Mouse (Mus musculus): ENCODE results near the gene Ncl. TPM values are rescaled to one million over a fixed set of nuclear protein-coding genes. Genes with fewer than 3 reads are reported as not detected.

Gene Ncl
- polyA plus RNA-seq, 1 experiment from 2014 or later, result 175 TPM

DNA sequence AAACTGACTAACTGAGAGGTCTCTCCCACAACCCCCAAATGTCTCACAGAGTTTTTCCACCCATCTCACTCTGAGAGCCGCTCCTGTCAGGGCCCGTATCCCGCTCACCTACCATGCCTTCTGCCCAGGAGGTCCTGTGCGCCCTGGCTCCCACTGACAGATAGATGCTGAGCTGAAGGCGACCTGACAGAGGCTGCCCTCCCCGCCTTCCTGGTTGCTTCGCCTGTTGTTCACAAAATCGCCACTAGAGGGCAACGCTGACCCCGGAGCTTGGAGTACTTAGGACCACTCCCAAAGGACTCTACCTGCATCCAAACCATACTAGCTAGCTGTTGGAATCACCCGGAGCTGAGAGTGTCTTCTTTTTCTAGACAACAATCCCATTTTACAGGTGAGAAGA lies 30.0 kb upstream of the Ncl start:
- no peak overlapping the region for H3K9ac ChIP-seq (replicated peaks)
- H3K9me3 ChIP-seq (ENCODE audit: low read length), result no peaks in the 10 kb centered on the region
- DNase-seq, result peak; percentile 80
- H3K4me2 ChIP-seq (ENCODE audit: low read depth, low read length), result no peak overlapping the region
- ATAC-seq, result no peak
- H3K36me3 ChIP-seq (replicated peaks; ENCODE audit: insufficient read depth, low read length), result no peaks in the 10 kb centered on the region
- no peaks in the 10 kb centered on the region for H3K27me3 ChIP-seq (ENCODE audit: insufficient read depth, low read length)
- H3K27ac ChIP-seq (ENCODE audit: low read depth), result no peak overlapping the region
- H3K4me1 ChIP-seq (ENCODE audit: insufficient read depth), result no peaks in the 10 kb centered on the region
- no peak overlapping the region for H3K4me3 ChIP-seq (ENCODE audit: low read depth, low read length)
- 1% methylated on average over 11 of the region's 11 CpGs for WGBS (ENCODE audit: insufficient replicate concordance)
- TF ChIP-seq CTCF (IDR thresholded peaks at IDR 0.05; ENCODE audit: low read depth) (peak; percentile 93), EP300 (IDR thresholded peaks at IDR 0.05; ENCODE audit: low read depth) (no peak)

DNA sequence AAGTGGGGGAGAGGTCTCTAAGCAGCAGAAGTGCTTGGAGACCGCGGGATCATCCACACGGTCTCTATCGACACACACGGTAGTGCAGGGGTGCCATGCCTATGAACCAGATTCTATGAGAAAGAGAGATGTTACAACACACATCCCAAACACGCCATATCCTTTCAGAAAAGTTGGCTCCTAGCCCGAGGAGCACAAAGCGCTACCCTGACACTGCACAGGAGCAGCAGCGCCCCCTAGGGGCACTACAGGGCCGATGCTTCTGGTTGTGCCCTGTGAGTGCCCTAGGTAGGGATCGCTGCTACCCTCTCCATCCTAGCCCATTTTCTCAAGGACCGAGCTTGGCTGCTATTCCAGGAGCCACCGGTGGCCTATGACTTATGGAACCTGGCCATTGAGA lies 21.8 kb upstream of the Ncl start:
- no peaks in the 10 kb centered on the region for H3K9me3 ChIP-seq (ENCODE audit: low read length)
- H3K9ac ChIP-seq (replicated peaks), result 0 out of 2 replicates have a peak overlapping the region, but pooled peaks have one; percentile 23

DNA sequence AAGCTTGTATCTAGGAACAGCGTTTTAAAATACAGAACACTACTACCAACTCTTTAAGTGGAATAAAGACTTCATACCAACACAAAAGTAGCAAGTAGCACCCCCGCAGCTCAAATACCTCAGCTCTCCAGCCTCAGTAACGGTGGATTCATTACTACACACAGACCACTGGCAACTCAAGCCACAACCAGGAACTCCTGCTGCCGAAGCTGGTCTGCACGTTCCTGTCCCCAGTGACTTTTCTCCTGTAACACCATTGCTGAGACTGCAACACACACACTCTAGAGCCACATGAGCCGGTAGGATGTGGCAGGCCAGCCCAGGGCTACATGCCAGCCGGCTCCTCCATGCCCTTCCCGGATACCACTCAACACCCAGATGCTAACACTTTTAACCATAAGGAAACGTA lies 20.0 kb upstream of the Ncl start:
- TF ChIP-seq CTCF (IDR thresholded peaks at IDR 0.05; ENCODE audit: low read depth), result no peak
- TF ChIP-seq EP300 (IDR thresholded peaks at IDR 0.05; ENCODE audit: low read depth), result no peak
- no peak overlapping the region for H3K27ac ChIP-seq (ENCODE audit: low read depth)
- no peak overlapping the region for H3K9ac ChIP-seq (replicated peaks)
- peaks cover 5% of the 10 kb centered on the region; the same call in 1 of the 2 replicates for H3K4me1 ChIP-seq (ENCODE audit: insufficient read depth)
- no peaks in the 10 kb centered on the region for H3K36me3 ChIP-seq (replicated peaks; ENCODE audit: insufficient read depth, low read length)
- no peak overlapping the region for H3K4me3 ChIP-seq (ENCODE audit: low read depth, low read length)
- no peak for DNase-seq
- H3K4me2 ChIP-seq (ENCODE audit: low read depth, low read length), result no peak overlapping the region
- ATAC-seq, result no peak
- H3K9me3 ChIP-seq (ENCODE audit: low read length), result no peaks in the 10 kb centered on the region
- H3K27me3 ChIP-seq (ENCODE audit: insufficient read depth, low read length), result no peaks in the 10 kb centered on the region
- WGBS (ENCODE audit: insufficient replicate concordance), result 44% methylated on average over 9 of the region's 9 CpGs

More for the DNA sequence above, 21.8 kb upstream of the Ncl start:
- Histone ChIP-seq H3K27me3 (ENCODE audit: insufficient read depth, low read length) (no peaks in the 10 kb centered on the region), H3K4me3 (ENCODE audit: low read depth, low read length) (peak overlapping the region; percentile 17), H3K27ac (ENCODE audit: low read depth) (no peak overlapping the region), H3K4me1 (ENCODE audit: insufficient read depth) (peaks cover 5% of the 10 kb centered on the region; the same call in 1 of the 2 replicates), H3K4me2 (ENCODE audit: low read depth, low read length) (peak overlapping the region; percentile 67), H3K36me3 (replicated peaks; ENCODE audit: insufficient read depth, low read length) (no peaks in the 10 kb centered on the region)
- peak; percentile 87 for DNase-seq
- peak; percentile 95 for TF ChIP-seq CTCF (IDR thresholded peaks at IDR 0.05; ENCODE audit: low read depth)
- TF ChIP-seq EP300 (IDR thresholded peaks at IDR 0.05; ENCODE audit: low read depth), result no peak
- 21% methylated on average over 13 of the region's 13 CpGs for WGBS (ENCODE audit: insufficient replicate concordance)
- ATAC-seq, result peak; percentile 91

DNA sequence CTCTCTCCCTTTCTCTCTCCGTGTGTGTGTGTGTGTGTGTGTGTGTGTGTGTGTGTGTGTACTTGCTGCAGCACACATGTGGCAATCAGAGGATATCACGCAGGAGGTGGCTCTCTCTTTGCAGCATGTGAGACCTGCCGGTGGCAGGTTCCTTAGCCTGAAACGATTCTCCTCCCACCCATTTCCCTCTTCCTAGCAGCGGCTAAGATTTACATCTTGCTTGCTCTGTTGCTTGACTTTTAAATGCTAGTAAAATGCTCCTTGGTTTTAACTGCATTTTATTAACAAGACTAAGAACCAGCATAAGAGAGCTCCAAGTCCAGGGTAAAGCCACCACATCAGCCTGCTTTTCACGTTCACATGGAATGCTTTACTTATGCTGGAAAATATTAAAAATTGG lies 19.5 kb upstream of the Ncl start:
- no peak for ATAC-seq
- WGBS (ENCODE audit: insufficient replicate concordance), result 27% methylated on average over 6 of the region's 6 CpGs
- Histone ChIP-seq H3K36me3 (replicated peaks; ENCODE audit: insufficient read depth, low read length) (no peaks in the 10 kb centered on the region), H3K27me3 (ENCODE audit: insufficient read depth, low read length) (no peaks in the 10 kb centered on the region), H3K4me1 (ENCODE audit: insufficient read depth) (peaks cover 5% of the 10 kb centered on the region; the same call in 1 of the 2 replicates), H3K9me3 (ENCODE audit: low read length) (no peaks in the 10 kb centered on the region), H3K4me3 (ENCODE audit: low read depth, low read length) (no peak overlapping the region), H3K27ac (ENCODE audit: low read depth) (no peak overlapping the region), H3K9ac (replicated peaks) (no peak overlapping the region), H3K4me2 (ENCODE audit: low read depth, low read length) (no peak overlapping the region)
- no peak for DNase-seq
- TF ChIP-seq CTCF (IDR thresholded peaks at IDR 0.05; ENCODE audit: low read depth) (no peak), EP300 (IDR thresholded peaks at IDR 0.05; ENCODE audit: low read depth) (no peak)

DNA sequence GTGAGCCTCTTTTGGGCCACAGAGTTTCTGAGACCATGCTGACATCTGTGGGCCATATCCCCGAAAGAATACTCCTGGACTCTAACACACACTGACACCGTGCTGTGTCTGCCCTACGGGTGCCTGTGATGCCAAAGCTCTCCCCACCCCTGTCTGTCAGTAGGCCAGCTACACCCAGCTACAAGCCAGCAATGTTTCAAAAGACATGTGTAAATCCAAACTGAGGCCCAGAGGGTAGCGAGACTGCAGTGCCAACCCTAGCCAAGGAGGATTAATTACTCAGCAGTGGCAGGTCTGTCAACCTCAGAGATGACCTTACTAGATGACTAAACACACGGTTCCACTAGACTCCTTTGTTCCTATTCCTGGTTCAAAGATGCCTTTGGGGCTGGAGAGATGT lies 17.2 kb upstream of the Ncl start:
- Histone ChIP-seq H3K9me3 (ENCODE audit: low read length) (no peaks in the 10 kb centered on the region), H3K4me3 (ENCODE audit: low read depth, low read length) (no peak overlapping the region), H3K27me3 (ENCODE audit: insufficient read depth, low read length) (no peaks in the 10 kb centered on the region), H3K4me2 (ENCODE audit: low read depth, low read length) (no peak overlapping the region), H3K27ac (ENCODE audit: low read depth) (no peak overlapping the region), H3K36me3 (replicated peaks; ENCODE audit: insufficient read depth, low read length) (no peaks in the 10 kb centered on the region), H3K4me1 (ENCODE audit: insufficient read depth) (peaks cover 5% of the 10 kb centered on the region; the same call in 1 of the 2 replicates), H3K9ac (replicated peaks) (no peak overlapping the region)
- DNase-seq (no peak), ATAC-seq (no peak)
- no peak for TF ChIP-seq EP300 (IDR thresholded peaks at IDR 0.05; ENCODE audit: low read depth)
- no peak for TF ChIP-seq CTCF (IDR thresholded peaks at IDR 0.05; ENCODE audit: low read depth)
- WGBS (ENCODE audit: insufficient replicate concordance), result 72% methylated on average over 5 of the region's 5 CpGs

DNA sequence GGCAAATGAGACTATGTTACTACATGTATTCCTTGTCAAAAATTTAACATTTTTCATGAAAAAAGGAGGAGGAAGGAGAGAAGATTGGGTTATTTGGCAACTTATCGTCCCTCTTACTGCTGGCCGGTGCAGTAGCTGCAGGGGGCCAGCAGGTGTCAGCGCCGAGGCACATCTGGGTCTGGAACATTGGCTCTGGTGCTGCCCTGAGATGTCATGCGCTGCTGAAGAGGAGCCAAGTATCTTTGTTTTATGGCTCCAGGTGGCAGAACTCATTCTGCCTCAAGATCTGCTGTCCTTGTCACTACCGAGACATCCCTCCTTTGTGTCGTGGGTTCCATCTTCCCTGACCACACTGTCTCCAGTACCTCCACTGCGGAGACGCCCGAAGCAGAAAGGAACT lies 12.8 kb upstream of the Ncl start:
- no peak for TF ChIP-seq EP300 (IDR thresholded peaks at IDR 0.05; ENCODE audit: low read depth)
- peak; percentile 93 for TF ChIP-seq CTCF (IDR thresholded peaks at IDR 0.05; ENCODE audit: low read depth)
- Histone ChIP-seq H3K4me3 (ENCODE audit: low read depth, low read length) (no peak overlapping the region), H3K4me1 (ENCODE audit: insufficient read depth) (no peaks in the 10 kb centered on the region), H3K36me3 (replicated peaks; ENCODE audit: insufficient read depth, low read length) (no peaks in the 10 kb centered on the region), H3K4me2 (ENCODE audit: low read depth, low read length) (no peak overlapping the region), H3K27ac (ENCODE audit: low read depth) (no peak overlapping the region), H3K9ac (replicated peaks) (no peak overlapping the region), H3K27me3 (ENCODE audit: insufficient read depth, low read length) (no peaks in the 10 kb centered on the region), H3K9me3 (ENCODE audit: low read length) (no peaks in the 10 kb centered on the region)
- DNase-seq (peak; percentile 66), ATAC-seq (peak; percentile 68)
- 39% methylated on average over 10 of the region's 10 CpGs for WGBS (ENCODE audit: insufficient replicate concordance)

DNA sequence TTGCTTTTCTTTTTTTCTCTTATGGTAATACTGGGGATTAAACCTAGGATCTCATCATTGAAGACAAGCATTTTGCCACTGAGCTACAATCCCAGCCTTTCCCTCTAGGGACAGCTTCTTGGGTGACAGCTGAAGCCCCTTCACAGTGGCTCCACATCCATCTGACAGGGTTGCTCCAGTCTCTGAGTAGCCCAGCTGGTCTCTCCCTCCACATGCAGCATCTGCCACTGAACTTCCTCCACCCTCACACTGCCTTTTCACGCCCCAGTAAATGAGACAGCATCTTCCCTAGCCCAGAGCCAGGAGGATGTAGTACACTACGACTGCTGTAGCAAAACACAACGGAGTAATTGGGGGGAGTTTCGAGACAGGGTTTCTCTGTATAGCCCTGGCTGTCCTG lies 8.9 kb upstream of the Ncl start:
- 51% methylated on average over 4 of the region's 4 CpGs for WGBS (ENCODE audit: insufficient replicate concordance)
- TF ChIP-seq EP300 (IDR thresholded peaks at IDR 0.05; ENCODE audit: low read depth), result no peak
- no peak for TF ChIP-seq CTCF (IDR thresholded peaks at IDR 0.05; ENCODE audit: low read depth)
- Histone ChIP-seq H3K36me3 (replicated peaks; ENCODE audit: insufficient read depth, low read length) (no peaks in the 10 kb centered on the region), H3K27ac (ENCODE audit: low read depth) (no peak overlapping the region), H3K9ac (replicated peaks) (no peak overlapping the region), H3K27me3 (ENCODE audit: insufficient read depth, low read length) (no peaks in the 10 kb centered on the region), H3K4me2 (ENCODE audit: low read depth, low read length) (no peak overlapping the region), H3K9me3 (ENCODE audit: low read length) (no peaks in the 10 kb centered on the region), H3K4me1 (ENCODE audit: insufficient read depth) (no peaks in the 10 kb centered on the region), H3K4me3 (ENCODE audit: low read depth, low read length) (no peak overlapping the region)
- DNase-seq (no peak), ATAC-seq (no peak)

All from liver, postnatal 0 days (tissue).